Mouse (Mus musculus) kidney, postnatal 0 days (tissue): Measurements from ENCODE around the gene Lamtor2. TPM values are rescaled to one million over a fixed set of nuclear protein-coding genes. Genes with fewer than 3 reads are reported as not detected.
A peak's percentile ranks its signal among the peaks of the same experiment; 100 is the strongest.

ENCODE experiments used
- ATAC-seq: fragments of 200-750 bp; cut with Nextera tagmentation; replicated peaks from 2 replicates; pipeline ENCODE4 v1.8.0; 2017; ENCODE audit warnings: low read depth, moderate number of reproducible peaks, moderate TSS enrichment, moderate library complexity; ENCODE audit not compliant: low FRiP score
- DNase-seq: peaks from one replicate; pipeline ENCODE4 v3.0.0-alpha.2; 2016; ENCODE audit warnings: low spot score
- H3K27ac ChIP-seq: fragments of 300-500 bp; sonication (generic); 2 replicates; pipeline ENCODE4 v1.5.1; 2014; ENCODE audit warnings: mild to moderate bottlenecking
- H3K27me3 ChIP-seq: fragments of 300-500 bp; sonication (generic); 2 replicates; pipeline ENCODE4 v1.6.1; 2014; ENCODE audit warnings: low read length, mixed read lengths; ENCODE audit not compliant: insufficient read depth
- H3K36me3 ChIP-seq: fragments of 300-500 bp; sonication (generic); 2 replicates; pipeline ENCODE4 v1.6.1; 2014; ENCODE audit warnings: low read length, mixed read lengths; ENCODE audit not compliant: insufficient read depth
- H3K4me1 ChIP-seq: fragments of 300-500 bp; sonication (generic); replicated peaks from 2 replicates; pipeline ENCODE4 v1.6.1; 2014; ENCODE audit warnings: antibody characterized with exemption, low read length, mixed read lengths; ENCODE audit not compliant: insufficient read depth
- H3K4me2 ChIP-seq: fragments of 300-500 bp; sonication (generic); 2 replicates; pipeline ENCODE4 v1.6.1; 2014; ENCODE audit warnings: mild to moderate bottlenecking, low read length, moderate library complexity, mixed read lengths
- H3K4me3 ChIP-seq: fragments of 300-500 bp; sonication (generic); replicated peaks from 2 replicates; pipeline ENCODE4 v1.5.1; 2014; ENCODE audit warnings: low read depth, low read length
- H3K9ac ChIP-seq: fragments of 300-500 bp; sonication (generic); 2 replicates; pipeline ENCODE4 v1.6.1; 2014; ENCODE audit warnings: low read depth, low read length
- H3K9me3 ChIP-seq: fragments of 300-500 bp; sonication (generic); replicated peaks from 2 replicates; pipeline ENCODE4 v1.6.1; 2016; ENCODE audit warnings: low read length, inconsistent platforms, mixed read lengths
- CTCF ChIP-seq: IDR thresholded peaks from 2 replicates; pipeline ENCODE4 v1.5.1; 2016; ENCODE audit warnings: antibody characterized with exemption, low read depth, mild to moderate bottlenecking, moderate library complexity
- WGBS: fragments of 180-500 bp; shearing (Covaris S2); extraction: QIAGEN DNeasy Blood & Tissue Kit; methylation state at CpG from one replicate; pipeline ENCODE4 v1.1.7; 2014; 5-methylcytosine and 5-hydroxymethylcytosine counted together
- polyA plus RNA-seq: library from polyadenylated mRNA; unstranded; fragments of >200 nt; fragmentation: Nextera tagmentation; extraction: Ambion mirVana; gene quantifications from 2 replicates; pipeline ENCODE4 v1.2.1, GENCODE M21; 2015

Lamtor2 gene
- polyA plus RNA-seq, 1 experiment from 2014 or later: 173 TPM

DNA sequence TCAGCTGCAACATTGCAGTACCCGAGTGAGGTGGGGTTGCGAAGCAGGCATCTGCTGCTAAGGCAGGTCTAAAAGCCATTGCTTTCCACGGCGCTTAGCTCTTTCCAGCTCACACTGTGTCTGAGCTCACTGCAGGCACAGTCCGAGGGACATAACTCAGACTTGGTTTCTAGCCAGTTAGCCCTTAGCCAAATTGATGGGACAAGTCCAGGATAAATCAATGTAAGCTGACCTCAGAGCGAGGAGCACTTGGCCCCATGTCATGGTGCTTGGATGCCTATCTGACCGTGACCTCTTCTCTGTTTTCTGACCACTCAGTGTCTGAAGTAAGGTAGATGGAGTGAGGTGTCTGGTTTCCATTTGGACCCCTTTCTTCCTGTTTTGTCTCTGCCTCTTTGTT lies 11.1 kb upstream of the Lamtor2 start:
- Histone ChIP-seq H3K9me3 (no peaks in the 10 kb centered on the region), H3K4me2 (no peak overlapping the region), H3K27me3 (no peaks in the 10 kb centered on the region), H3K36me3 (peaks cover 65% of the 10 kb centered on the region), H3K27ac (peak overlapping the region; percentile 36), H3K4me3 (no peak overlapping the region), H3K4me1 (peaks cover 7% of the 10 kb centered on the region; the same call in 1 of the 2 replicates), H3K9ac (0 out of 2 replicates have a peak overlapping the region, but pooled peaks have one; percentile 31)
- DNase-seq: peak; percentile 80
- TF ChIP-seq CTCF: no peak
- 47% methylated on average over 7 of the region's 7 CpGs for WGBS
- ATAC-seq: peak; percentile 20

DNA sequence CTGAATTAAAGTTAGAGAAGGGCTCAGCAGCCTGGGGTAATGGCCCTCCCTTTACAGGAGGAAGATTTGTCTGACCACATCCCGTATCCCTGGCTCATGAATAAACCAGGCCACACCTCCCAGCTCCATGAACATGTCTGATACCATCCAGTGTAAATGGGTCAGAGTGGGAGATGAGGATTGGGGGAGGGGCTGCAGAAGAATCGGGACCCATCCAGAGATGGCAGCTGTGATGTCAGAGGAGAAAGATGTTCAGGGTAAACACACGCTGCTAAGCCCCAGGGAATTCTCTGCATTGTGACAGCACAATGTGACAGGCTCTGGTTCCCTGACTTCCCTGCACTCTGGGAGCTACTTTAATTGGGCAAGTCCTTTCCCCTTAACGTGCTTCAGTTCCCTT lies 10.6 kb upstream of the Lamtor2 start:
- H3K36me3 ChIP-seq: peaks cover 65% of the 10 kb centered on the region
- H3K27me3 ChIP-seq: no peaks in the 10 kb centered on the region
- H3K9ac ChIP-seq: 0 out of 2 replicates have a peak overlapping the region, but pooled peaks have one; percentile 23
- H3K27ac ChIP-seq: peak overlapping the region; percentile 36
- H3K4me1 ChIP-seq: peaks cover 7% of the 10 kb centered on the region; the same call in 1 of the 2 replicates
- H3K4me3 ChIP-seq: no peak overlapping the region
- DNase-seq (no peak), ATAC-seq (peak; percentile 38; the same call in 1 of the 2 replicates)
- 37% methylated on average over 4 of the region's 4 CpGs for WGBS
- H3K9me3 ChIP-seq: no peaks in the 10 kb centered on the region
- TF ChIP-seq CTCF: no peak
- no peak overlapping the region for H3K4me2 ChIP-seq

- Histone ChIP-seq H3K4me1 (peaks cover 7% of the 10 kb centered on the region; the same call in 1 of the 2 replicates), H3K4me3 (no peak overlapping the region), H3K36me3 (peaks cover 60% of the 10 kb centered on the region), H3K27ac (peak overlapping the region; percentile 60), H3K4me2 (no peak overlapping the region), H3K9me3 (no peaks in the 10 kb centered on the region), H3K27me3 (no peaks in the 10 kb centered on the region), H3K9ac (no peak overlapping the region)
- no peak for TF ChIP-seq CTCF
- ATAC-seq (peak; percentile 72), DNase-seq (peak; percentile 73)
- WGBS: 45% methylated on average over 4 of the region's 4 CpGs
Observed at GRCm38 (mm10) chr3:88561989-88562388, 9.1 kb upstream of the Lamtor2 start.

DNA sequence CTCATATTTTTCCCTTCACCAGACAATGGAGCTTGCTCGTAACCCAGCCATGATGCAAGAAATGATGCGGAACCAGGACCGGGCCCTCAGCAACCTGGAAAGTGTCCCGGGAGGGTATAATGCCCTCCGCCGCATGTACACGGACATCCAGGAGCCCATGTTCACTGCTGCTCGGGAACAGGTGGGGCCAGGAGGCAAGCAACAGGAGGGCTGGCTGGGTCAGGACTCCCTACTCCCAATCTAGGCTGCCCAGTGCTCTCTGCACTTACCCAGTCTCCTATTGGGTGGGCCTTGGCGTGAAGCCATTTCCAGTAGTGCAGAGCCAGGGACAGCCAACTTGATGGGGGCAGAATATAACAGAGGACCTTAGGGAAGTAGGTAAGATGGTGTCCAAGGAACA lies 6.7 kb upstream of the Lamtor2 start:
- Histone ChIP-seq H3K36me3 (peaks cover 49% of the 10 kb centered on the region), H3K4me1 (peaks cover 14% of the 10 kb centered on the region), H3K9me3 (no peaks in the 10 kb centered on the region), H3K27ac (no peak overlapping the region), H3K9ac (no peak overlapping the region), H3K4me2 (no peak overlapping the region), H3K27me3 (no peaks in the 10 kb centered on the region), H3K4me3 (no peak overlapping the region)
- TF ChIP-seq CTCF: no peak
- WGBS: 84% methylated on average over 9 of the region's 9 CpGs
- DNase-seq: no peak
- no peak for ATAC-seq

GRCm38 (mm10) chr3:88556616-88557015 lies 3.7 kb upstream of the Lamtor2 start:
- DNase-seq (no peak), ATAC-seq (no peak)
- Histone ChIP-seq H3K27ac (no peak overlapping the region), H3K9me3 (no peaks in the 10 kb centered on the region), H3K36me3 (peaks cover 34% of the 10 kb centered on the region), H3K4me1 (peaks cover 16% of the 10 kb centered on the region), H3K27me3 (no peaks in the 10 kb centered on the region), H3K4me3 (no peak overlapping the region), H3K9ac (no peak overlapping the region), H3K4me2 (no peak overlapping the region)
- 86% methylated on average over 8 of the region's 8 CpGs for WGBS
- TF ChIP-seq CTCF: no peak

- Histone ChIP-seq H3K4me3 (no peak overlapping the region), H3K9ac (no peak overlapping the region), H3K36me3 (peaks cover 34% of the 10 kb centered on the region), H3K27me3 (no peaks in the 10 kb centered on the region), H3K4me2 (no peak overlapping the region), H3K27ac (no peak overlapping the region), H3K4me1 (peaks cover 20% of the 10 kb centered on the region), H3K9me3 (no peaks in the 10 kb centered on the region)
- ATAC-seq: no peak
- TF ChIP-seq CTCF: no peak
- 94% methylated on average over 6 of the region's 6 CpGs for WGBS
- DNase-seq: no peak
Observed at GRCm38 (mm10) chr3:88555731-88556130, 2.9 kb upstream of the Lamtor2 start.

GRCm38 (mm10) chr3:88555069-88555605 lies 2.3 kb upstream of the Lamtor2 start:
- no peak overlapping the region for H3K27ac ChIP-seq
- H3K4me1 ChIP-seq: peaks cover 20% of the 10 kb centered on the region
- H3K4me2 ChIP-seq: peak overlapping the region; percentile 88
- no peak for ATAC-seq
- WGBS: 74% methylated on average over 5 of the region's 5 CpGs
- no peak overlapping the region for H3K4me3 ChIP-seq
- H3K27me3 ChIP-seq: no peaks in the 10 kb centered on the region
- no peak overlapping the region for H3K9ac ChIP-seq
- H3K36me3 ChIP-seq: peaks cover 33% of the 10 kb centered on the region
- no peak for DNase-seq
- TF ChIP-seq CTCF: no peak
- H3K9me3 ChIP-seq: no peaks in the 10 kb centered on the region
